Comparison of ENCODE assay signal across 10 mouse cellular contexts in the genomic region with DNA sequence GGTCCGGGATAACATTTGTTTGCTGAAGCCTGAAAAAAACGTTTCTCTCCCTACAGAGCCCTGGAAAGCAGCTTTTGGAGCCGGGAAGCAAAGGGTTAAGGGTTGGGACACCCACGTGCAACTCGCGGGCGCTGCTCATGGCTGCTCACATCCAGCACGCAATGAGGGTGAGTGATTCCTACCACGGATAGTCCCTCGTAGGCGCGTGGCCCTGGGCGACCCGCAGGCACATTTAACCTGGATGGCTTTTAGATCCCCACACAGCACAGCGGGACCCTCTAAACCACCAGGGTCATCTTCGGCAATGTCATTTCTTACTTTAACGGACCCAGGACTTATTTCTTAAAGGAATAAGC. TPM values are rescaled to one million over a fixed set of nuclear protein-coding genes. Genes with fewer than 3 reads are reported as not detected.
DNase-seq lines count a peak whose midpoint lies in the region; ATAC-seq lines count a peak whose summit lies in the region.
"Had no signal": no experiment of that assay in that cellular context is flagged by ENCODE, and none has a peak within 500 bp of the region (broad histone marks: within the 10 kb centered on the region; RNA-seq: fewer than 3 reads in every experiment).

No protein-coding gene starts in this region.

- peaks cover 52% of the 10 kb centered on the region for H3K27me3 ChIP-seq in kidney, embryonic 14.5 days (ENCODE audit: control insufficient read depth, insufficient read depth, low read length)
- peaks cover 70% of the 10 kb centered on the region for H3K27me3 ChIP-seq in midbrain, embryonic 13.5 days

- under 1% methylated on average over 17 of the region's 17 CpGs for WGBS in kidney, embryonic 14.5 days
- 1% methylated on average over 17 of the region's 17 CpGs for WGBS in midbrain, embryonic 13.5 days

- H3K4me2 ChIP-seq in kidney, embryonic 14.5 days (replicated peaks; ENCODE audit: low read depth, low read length): peak overlapping the region; percentile 84
- H3K4me2 ChIP-seq in midbrain, embryonic 13.5 days (replicated peaks): peak overlapping the region; percentile 87

- peak overlapping the region; percentile 43 for H3K4me3 ChIP-seq in kidney, embryonic 14.5 days (ENCODE audit: low read length)
- H3K4me3 ChIP-seq in midbrain, embryonic 13.5 days (replicated peaks): peak overlapping the region; percentile 54

- DNase-seq in kidney, adult 9 months: no peak
- DNase-seq in cerebellum, adult 9-10 months: peak; percentile 76
- peak; percentile 68 to 74 for DNase-seq in frontal cortex, postnatal 36 days (ENCODE audit: low spot score in 2 of 2)
- peak; percentile 71 to 75 for DNase-seq in layer of hippocampus, postnatal 14 days (ENCODE audit: low spot score in 2 of 2)
- DNase-seq in urinary bladder, adult 2 months (ENCODE audit: low spot score): no peak
- DNase-seq in lung, postnatal 14 days: no peak

- H3K36me3 ChIP-seq in kidney, embryonic 14.5 days (ENCODE audit: control insufficient read depth, insufficient read depth, low read length): no peaks in the 10 kb centered on the region
- no peaks in the 10 kb centered on the region for H3K36me3 ChIP-seq in midbrain, embryonic 13.5 days

- no peak overlapping the region for H3K27ac ChIP-seq in kidney, embryonic 14.5 days (ENCODE audit: low read depth, low read length)
- H3K27ac ChIP-seq in midbrain, embryonic 13.5 days: no peak overlapping the region

- H3K9ac ChIP-seq in kidney, embryonic 14.5 days (ENCODE audit: low read depth, low read length): peak overlapping the region; percentile 18; the same call in 1 of the 2 replicates
- H3K9ac ChIP-seq in midbrain, embryonic 13.5 days (replicated peaks): peak overlapping the region; percentile 68

- no peaks in the 10 kb centered on the region for H3K9me3 ChIP-seq in kidney, embryonic 14.5 days (ENCODE audit: control insufficient read depth, low read length)
- H3K9me3 ChIP-seq in midbrain, embryonic 13.5 days: no peaks in the 10 kb centered on the region

- 0 out of 2 replicates have a peak, but pooled peaks have one; percentile 4 for ATAC-seq in kidney, embryonic 14.5 days (ENCODE audit: low FRiP score, low TSS enrichment)
- peak; percentile 62 for ATAC-seq in midbrain, embryonic 13.5 days

- H3K4me1 ChIP-seq in kidney, embryonic 14.5 days (ENCODE audit: control insufficient read depth, insufficient read depth, low read length): peaks cover 10% of the 10 kb centered on the region; the same call in 1 of the 2 replicates
- peaks cover 13% of the 10 kb centered on the region; the same call in 1 of the 2 replicates for H3K4me1 ChIP-seq in midbrain, embryonic 13.5 days (replicated peaks)

RNA-seq across cellular contexts. Expression of gene Jakmip3, which starts 0.3 kb away (rescaled TPM):
- 0.14 and 0.42 TPM in 2 replicates for polyA plus RNA-seq in kidney, embryonic 14.5 days (2014; fragmentation: Nextera tagmentation; extraction: Ambion mirVana)
- 10 to 100 TPM; 54.3 to 55.0 TPM for total RNA-seq in layer of hippocampus, postnatal 14 days (2021)
- polyA plus RNA-seq in midbrain, embryonic 13.5 days (2015; fragmentation: Nextera tagmentation; extraction: Ambion mirVana): 1.2 and 2.2 TPM in 2 replicates
- 0.94 and 1.0 TPM in 2 replicates for polyA plus RNA-seq in urinary bladder, adult 2 months (2012; rRNA removed)
- total RNA-seq: hematopoietic stem cell, adult 5-6 weeks; MEL had no signal

RNA-seq across cellular contexts. Expression of gene Bnip3, which starts 30.9 kb away (rescaled TPM):
- 78.5 and 84.8 TPM in 2 replicates for polyA plus RNA-seq in kidney, embryonic 14.5 days (2014; fragmentation: Nextera tagmentation; extraction: Ambion mirVana)
- 100 to 1,000 TPM; 121 to 129 TPM for total RNA-seq in layer of hippocampus, postnatal 14 days (2021)
- polyA plus RNA-seq in midbrain, embryonic 13.5 days (2015; fragmentation: Nextera tagmentation; extraction: Ambion mirVana): 71.9 and 72.1 TPM in 2 replicates
- 55.6 and 61.9 TPM in 2 replicates for polyA plus RNA-seq in urinary bladder, adult 2 months (2012; rRNA removed)

Comparison
In these comparisons a context has a peak if more than half of its experiments do, and no peak if none do; other contexts are left out.
1. DNase-seq: peak in cerebellum, adult 9-10 months (single experiment), frontal cortex, postnatal 36 days (2 of 2) and layer of hippocampus, postnatal 14 days (2 of 2); none in kidney, adult 9 months (single experiment), urinary bladder, adult 2 months (single experiment) and lung, postnatal 14 days (single experiment).